Mouse (Mus musculus) stomach, postnatal 0 days (tissue): ENCODE measurements at regions not wholly inside any gene's neighbourhood (a gene's known extent, or its start where the extent isn't known, plus 50 kb on each side); places are given as distances from the start of the nearest gene placed in this dataset.

ENCODE experiments used
- ATAC-seq: fragments of 200-750 bp; cut with Nextera tagmentation; 2 replicates; pipeline ENCODE4 v1.8.0; 2017; ENCODE audit not compliant: low FRiP score, low TSS enrichment
- DNase-seq: peaks from one replicate; pipeline ENCODE4 v3.0.0-alpha.2; 2016; ENCODE audit warnings: low spot score
- H3K27ac ChIP-seq: fragments of 300-500 bp; sonication (generic); replicated peaks from 2 replicates; pipeline ENCODE4 v1.5.1; 2014; ENCODE audit warnings: mild to moderate bottlenecking, control low read depth
- H3K27me3 ChIP-seq: fragments of 300-500 bp; sonication (generic); 2 replicates; pipeline ENCODE4 v1.6.1; 2014; ENCODE audit warnings: low read length; ENCODE audit not compliant: control insufficient read depth, insufficient read depth
- H3K36me3 ChIP-seq: fragments of 300-500 bp; sonication (generic); 2 replicates; pipeline ENCODE4 v1.6.1; 2014; ENCODE audit warnings: low read length, mixed read lengths; ENCODE audit not compliant: control insufficient read depth, insufficient read depth
- H3K4me1 ChIP-seq: fragments of 300-500 bp; sonication (generic); replicated peaks from 2 replicates; pipeline ENCODE4 v1.6.1; 2014; ENCODE audit warnings: antibody characterized with exemption; ENCODE audit not compliant: control insufficient read depth, insufficient read depth
- H3K4me2 ChIP-seq: fragments of 300-500 bp; sonication (generic); replicated peaks from 2 replicates; pipeline ENCODE4 v1.6.1; 2014; ENCODE audit warnings: low read depth, mild to moderate bottlenecking, control low read depth, moderate library complexity
- H3K4me3 ChIP-seq: fragments of 300-500 bp; sonication (generic); 2 replicates; pipeline ENCODE4 v1.5.1; 2014; ENCODE audit warnings: low read depth, low read length, control low read depth
- H3K9ac ChIP-seq: fragments of 300-500 bp; sonication (generic); 2 replicates; pipeline ENCODE4 v1.6.1; 2014; ENCODE audit warnings: mild to moderate bottlenecking, low read length, control low read depth, mixed read lengths
- H3K9me3 ChIP-seq: fragments of 300-500 bp; sonication (generic); 2 replicates; pipeline ENCODE4 v1.6.1; 2016; ENCODE audit warnings: low read length; ENCODE audit not compliant: control insufficient read depth
- CTCF ChIP-seq: IDR thresholded peaks from 2 replicates; pipeline ENCODE4 v1.5.1; 2016; ENCODE audit warnings: antibody characterized with exemption, low read depth, mild to moderate bottlenecking, moderate library complexity
- EP300 ChIP-seq: optimal IDR thresholded peaks from 2 replicates; pipeline ENCODE3; 2016; ENCODE audit warnings: antibody characterized with exemption
- WGBS: fragments of 180-500 bp; shearing (Covaris S2); extraction: QIAGEN DNeasy Blood & Tissue Kit; methylation state at CpG from one replicate; pipeline ENCODE4 v1.1.7; 2014; 5-methylcytosine and 5-hydroxymethylcytosine counted together

DNA sequence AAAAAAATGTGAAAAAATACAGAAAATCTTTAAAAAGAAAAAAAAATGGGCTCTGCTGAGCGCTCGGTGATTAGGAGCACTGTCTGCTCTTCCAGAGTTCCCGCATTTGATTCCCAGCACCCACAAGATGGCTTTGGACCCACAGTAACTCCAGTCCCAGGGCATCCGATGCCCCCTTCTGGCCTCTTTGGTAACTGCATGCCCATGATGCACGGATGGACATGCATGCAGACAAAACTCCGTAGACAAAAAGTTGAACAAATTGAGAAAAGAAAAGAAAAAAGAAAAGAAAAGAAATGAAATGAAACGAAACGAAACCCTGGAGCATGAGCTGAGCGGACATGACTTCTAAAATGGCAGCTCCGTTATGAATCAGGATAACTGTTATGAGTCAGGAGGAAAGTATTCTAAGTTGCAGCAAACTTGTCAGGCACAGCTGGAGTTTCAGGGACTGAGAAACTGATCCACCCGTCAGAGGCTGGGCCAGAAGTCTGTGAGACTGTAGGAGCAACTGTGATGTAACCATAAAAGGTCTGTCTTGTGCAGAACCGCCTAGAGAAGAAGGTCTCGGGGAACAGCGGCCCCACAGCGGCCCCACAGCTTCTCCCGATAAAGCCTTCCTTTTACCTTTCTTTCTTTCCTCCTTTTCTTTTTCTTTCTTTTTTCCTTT lies 102.3 kb upstream of the Ubr2 start:
- Histone ChIP-seq H3K4me1 (no peaks in the 10 kb centered on the region), H3K9ac (no peak overlapping the region), H3K9me3 (no peaks in the 10 kb centered on the region), H3K4me2 (no peak overlapping the region), H3K4me3 (no peak overlapping the region), H3K27me3 (no peaks in the 10 kb centered on the region), H3K27ac (peak overlapping the region; percentile 49; the same call in 1 of the 2 replicates), H3K36me3 (no peaks in the 10 kb centered on the region)
- ATAC-seq (peak; percentile 78; the same call in 1 of the 2 replicates), DNase-seq (no peak)
- 74% methylated on average over 16 of the region's 16 CpGs for WGBS
- TF ChIP-seq CTCF (peak; percentile 62), EP300 (no peak)

DNA sequence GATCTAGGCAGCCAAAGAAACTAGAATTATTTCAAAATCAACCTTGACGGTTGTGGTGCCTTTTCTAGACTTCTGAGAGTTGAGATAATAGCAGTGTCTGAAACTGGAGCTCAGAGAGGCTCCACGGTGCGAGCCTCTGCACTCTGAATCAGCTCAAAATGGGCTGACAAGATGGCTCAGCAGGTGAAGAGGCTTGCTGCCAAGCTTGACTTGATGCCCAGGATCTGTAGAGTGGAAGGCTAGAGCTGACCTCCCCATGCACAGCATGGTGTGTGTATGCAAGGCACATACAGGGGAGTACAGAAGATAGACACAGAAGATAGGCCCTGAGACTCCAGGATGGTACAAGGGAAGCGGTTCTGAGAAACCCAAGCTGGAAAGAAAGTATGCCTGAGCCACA lies 100.5 kb upstream of the Ubr2 start:
- no peak overlapping the region for H3K9ac ChIP-seq
- ATAC-seq (no peak), DNase-seq (no peak)
- no peaks in the 10 kb centered on the region for H3K9me3 ChIP-seq
- no peak overlapping the region for H3K27ac ChIP-seq
- no peak for TF ChIP-seq CTCF
- TF ChIP-seq EP300 = no peak
- no peak overlapping the region for H3K4me3 ChIP-seq
- 95% methylated on average over 4 of the region's 4 CpGs for WGBS
- no peaks in the 10 kb centered on the region for H3K36me3 ChIP-seq
- H3K4me1 ChIP-seq = no peaks in the 10 kb centered on the region
- H3K27me3 ChIP-seq = no peaks in the 10 kb centered on the region
- no peak overlapping the region for H3K4me2 ChIP-seq

DNA sequence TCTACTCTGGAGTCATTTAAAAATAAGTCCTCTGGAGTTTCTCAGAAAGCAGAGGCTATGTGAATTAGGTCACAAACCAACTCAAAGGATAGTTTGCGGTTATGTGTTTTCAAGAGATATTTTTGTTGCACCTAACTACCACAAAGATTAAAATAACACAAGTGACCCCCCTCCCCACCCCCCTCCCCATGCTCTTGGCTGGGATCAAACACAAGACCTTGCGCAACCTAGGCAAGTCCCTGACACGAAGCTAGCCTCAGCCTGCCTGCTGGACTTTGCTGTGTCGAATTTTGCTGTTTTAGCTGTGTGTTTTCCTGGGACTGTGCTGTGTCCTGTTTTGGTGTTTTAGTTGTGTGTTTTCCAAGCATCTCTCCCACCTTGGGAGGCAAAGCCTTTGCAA lies 94.0 kb upstream of the Ubr2 start:
- Histone ChIP-seq H3K9ac (no peak overlapping the region), H3K27ac (no peak overlapping the region), H3K36me3 (no peaks in the 10 kb centered on the region), H3K4me2 (no peak overlapping the region), H3K4me1 (no peaks in the 10 kb centered on the region), H3K27me3 (no peaks in the 10 kb centered on the region), H3K9me3 (no peaks in the 10 kb centered on the region), H3K4me3 (no peak overlapping the region)
- ATAC-seq (no peak), DNase-seq (no peak)
- no peak for TF ChIP-seq CTCF
- TF ChIP-seq EP300 = no peak
- WGBS = 80% methylated on average over 4 of the region's 4 CpGs

DNA sequence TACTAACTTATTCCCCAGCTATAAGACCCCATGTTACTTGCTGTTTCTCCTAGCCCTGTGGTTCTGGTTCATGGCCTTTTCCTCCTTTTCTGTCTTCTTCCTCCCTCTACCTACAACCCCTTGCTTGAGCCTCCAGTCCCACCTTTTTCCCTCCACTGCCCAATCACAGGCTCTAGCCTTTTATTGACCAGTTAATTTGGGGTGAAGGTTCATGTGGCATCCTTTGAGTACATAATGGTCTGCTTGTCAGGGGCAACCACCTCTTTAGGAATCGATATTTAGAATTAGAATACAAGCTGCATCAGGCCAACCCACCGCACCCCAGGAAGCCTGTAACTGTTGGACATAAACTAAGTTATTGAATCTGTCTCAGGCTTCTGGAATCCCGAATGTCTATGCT lies 84.8 kb upstream of the Ubr2 start:
- H3K4me2 ChIP-seq = no peak overlapping the region
- H3K27me3 ChIP-seq = no peaks in the 10 kb centered on the region
- no peaks in the 10 kb centered on the region for H3K4me1 ChIP-seq
- no peak for TF ChIP-seq CTCF
- no peak for TF ChIP-seq EP300
- no peak overlapping the region for H3K4me3 ChIP-seq
- ATAC-seq = no peak
- DNase-seq = no peak
- no peak overlapping the region for H3K27ac ChIP-seq
- no peaks in the 10 kb centered on the region for H3K36me3 ChIP-seq
- WGBS = 82% methylated on average over 3 of the region's 3 CpGs
- H3K9ac ChIP-seq = no peak overlapping the region
- no peaks in the 10 kb centered on the region for H3K9me3 ChIP-seq

DNA sequence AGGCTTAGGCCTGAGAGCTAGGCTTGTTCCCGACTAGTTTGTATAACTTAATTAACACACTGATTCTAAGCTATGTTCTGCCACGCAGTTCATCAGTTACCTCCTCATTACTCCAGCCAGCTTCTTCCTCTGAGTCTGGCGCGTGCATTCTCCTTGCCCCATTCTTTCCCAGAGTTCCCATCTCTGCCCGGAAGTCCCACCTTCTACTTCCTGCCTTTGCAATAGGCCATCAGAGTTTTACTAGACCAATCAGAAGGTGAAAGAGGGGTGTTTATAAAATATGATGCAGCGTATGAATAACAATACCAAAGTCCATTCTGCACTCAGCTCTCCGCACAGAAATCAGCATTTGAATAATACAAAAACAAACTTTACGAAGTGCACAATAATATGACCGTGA lies 81.7 kb upstream of the Ubr2 start:
- ATAC-seq = no peak
- H3K4me1 ChIP-seq = no peaks in the 10 kb centered on the region
- no peaks in the 10 kb centered on the region for H3K36me3 ChIP-seq
- H3K4me2 ChIP-seq = no peak overlapping the region
- no peak overlapping the region for H3K4me3 ChIP-seq
- no peak for DNase-seq
- H3K9ac ChIP-seq = no peak overlapping the region
- TF ChIP-seq EP300 (no peak), CTCF (no peak)
- H3K27ac ChIP-seq = no peak overlapping the region
- H3K9me3 ChIP-seq = no peaks in the 10 kb centered on the region
- 91% methylated on average over 9 of the region's 9 CpGs for WGBS
- H3K27me3 ChIP-seq = no peaks in the 10 kb centered on the region

DNA sequence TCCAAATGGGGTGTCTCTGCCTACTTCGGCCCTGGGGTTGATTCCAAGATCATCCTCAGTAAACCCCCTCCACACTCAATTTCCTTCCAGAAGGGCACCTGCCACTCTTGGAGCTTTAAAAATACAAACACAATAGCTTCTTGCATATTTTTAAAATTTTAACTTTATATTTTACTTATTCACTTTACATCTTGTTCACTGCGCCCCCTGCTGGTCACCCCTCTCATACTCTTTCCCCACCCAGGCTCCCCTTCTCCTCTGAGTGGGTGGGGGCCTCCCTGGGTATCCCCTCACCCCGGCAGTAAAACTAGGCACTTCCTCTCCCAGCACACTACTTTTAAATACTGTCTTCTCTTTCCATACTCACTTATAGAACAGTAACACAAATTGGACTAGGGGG lies 79.4 kb upstream of the Ubr2 start:
- DNase-seq (no peak), ATAC-seq (no peak)
- Histone ChIP-seq H3K9ac (no peak overlapping the region), H3K4me3 (no peak overlapping the region), H3K27ac (no peak overlapping the region), H3K36me3 (no peaks in the 10 kb centered on the region), H3K4me1 (no peaks in the 10 kb centered on the region), H3K4me2 (no peak overlapping the region), H3K9me3 (no peaks in the 10 kb centered on the region), H3K27me3 (no peaks in the 10 kb centered on the region)
- WGBS = 79% methylated on average over 3 of the region's 3 CpGs
- TF ChIP-seq CTCF (peak; percentile 35), EP300 (no peak)
